Mouse (Mus musculus) lung, postnatal 4 days (tissue): Measurements from ENCODE around the gene Gm28635.
A peak's percentile ranks its signal among the peaks of the same experiment; 100 is the strongest.

ENCODE experiments used
- DNase-seq, 2 experiments: peaks; one replicate each; pipeline ENCODE4 v3.0.0; 2021

Gm28635 gene

GRCm38 (mm10) chr2:84579311-84579710 lies 98.5 kb downstream of the Gm28635 start:
- DNase-seq = no peak

GRCm38 (mm10) chr2:84574130-84574529 lies 103.7 kb downstream of the Gm28635 start:
- no peak for DNase-seq

GRCm38 (mm10) chr2:84556888-84557514 lies 120.8 kb downstream of the Gm28635 start:
- peak in 1 of 2 experiments; percentile 25 for DNase-seq
